Mouse (Mus musculus): ENCODE results near the gene 4933403O08Rik. TPM values are rescaled to one million over a fixed set of nuclear protein-coding genes. Genes with fewer than 3 reads are reported as not detected.

4933403O08Rik gene
- 5.4 TPM for polyA plus RNA-seq (2014; fragmentation: Illumina TruSeq; extraction: RNeasy Lipid Tissue Mini Kit (QIAGEN cat#74804); ENCODE audit: low read depth, low replicate concordance)

DNA sequence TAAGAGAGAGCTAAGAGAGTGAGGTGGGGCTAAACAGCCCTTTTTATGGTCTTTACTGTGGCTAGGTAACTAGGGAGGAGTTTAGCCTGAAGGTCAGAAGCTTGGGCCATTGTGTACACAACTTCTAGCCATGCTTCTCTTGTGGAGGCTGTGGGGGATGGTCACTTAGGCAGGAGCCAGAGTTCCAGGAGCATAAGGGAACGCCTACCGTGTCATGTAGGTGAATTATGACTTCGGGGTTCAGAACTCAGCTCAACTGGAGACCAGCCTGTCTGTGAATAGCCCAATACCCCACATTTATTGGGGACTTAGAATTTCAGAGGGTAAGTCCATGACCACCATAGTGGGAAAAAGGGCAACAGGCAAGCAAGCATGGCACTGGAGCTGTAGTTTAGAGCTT lies at the start of gene 4933403O08Rik:
4933403O08Rik (plus strand) TSS at position 301 of the 400 bp plus-strand sequence.

Other genes with a start within 250 kb of the 4933403O08Rik start
- gene Tex16, start 228.0 kb upstream of the 4933403O08Rik start, polyA plus RNA-seq (2014; fragmentation: Illumina TruSeq; extraction: RNeasy Lipid Tissue Mini Kit (QIAGEN cat#74804); ENCODE audit: low read depth, low replicate concordance), result 7.9 TPM
- 139 TPM for gene Apool, start 72.3 kb downstream of the 4933403O08Rik start, polyA plus RNA-seq (2014; fragmentation: Illumina TruSeq; extraction: RNeasy Lipid Tissue Mini Kit (QIAGEN cat#74804); ENCODE audit: low read depth, low replicate concordance)
- gene Satl1, start 167.7 kb downstream of the 4933403O08Rik start, polyA plus RNA-seq (2014; fragmentation: Illumina TruSeq; extraction: RNeasy Lipid Tissue Mini Kit (QIAGEN cat#74804); ENCODE audit: low read depth, low replicate concordance), result not detected